Mouse (Mus musculus) right cerebral cortex, postnatal 25 days (tissue): Measurements from ENCODE around the gene Syde2.

ENCODE experiments used
- DNase-seq: peaks from one replicate; pipeline ENCODE4 v3.0.0; 2022

Gene Syde2

GRCm38 (mm10) chr3:146058263-146058662 is 70.6 kb downstream of the Syde2 start:
- no peak for DNase-seq

GRCm38 (mm10) chr3:146059356-146059926 is 71.8 kb downstream of the Syde2 start:
- DNase-seq = no peak

DNA sequence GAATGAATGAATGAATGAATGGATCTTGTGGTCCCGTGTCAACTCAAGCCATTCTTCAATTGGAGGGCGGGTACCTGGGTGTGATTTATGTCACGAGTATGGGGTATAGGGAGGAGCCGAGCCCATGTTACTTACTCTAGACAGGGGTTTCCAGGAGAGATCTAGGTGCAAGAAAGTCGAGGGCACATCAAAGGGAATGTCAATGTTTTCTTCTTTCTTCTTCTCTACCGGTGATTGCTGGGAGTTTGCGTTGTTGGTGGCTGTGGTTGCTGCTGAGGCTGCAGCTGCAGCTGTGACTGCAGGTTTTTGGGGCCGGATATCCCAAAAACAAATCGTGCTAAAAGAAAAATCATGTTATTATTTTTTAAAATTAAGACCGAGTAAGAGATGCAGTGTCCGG is 75.5 kb downstream of the Syde2 start:
- no peak for DNase-seq

DNA sequence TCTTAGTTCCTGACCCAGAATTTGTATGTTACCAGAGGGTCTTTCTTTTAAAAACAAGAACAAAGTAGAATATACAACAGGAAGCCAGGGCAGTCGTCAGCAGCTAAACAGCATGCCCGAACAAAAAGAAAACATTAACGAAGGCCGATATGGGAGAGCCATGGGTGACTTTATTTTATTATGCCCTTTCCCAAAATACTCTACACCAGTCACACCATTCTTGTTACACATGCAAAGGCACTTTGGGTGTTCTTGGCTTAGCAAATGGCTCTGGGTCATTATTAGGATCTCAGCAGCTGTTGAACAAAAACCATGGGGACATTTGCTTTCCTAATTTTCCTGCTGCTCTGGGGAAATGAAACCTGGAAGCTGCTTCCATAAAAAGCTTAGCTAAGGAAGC is 81.6 kb downstream of the Syde2 start:
- no peak for DNase-seq
